Mouse (Mus musculus) kidney, adult 2 months (tissue): ENCODE measurements around the gene Pla2r1. TPM values are rescaled to one million over a fixed set of nuclear protein-coding genes. Genes with fewer than 3 reads are reported as not detected.

ENCODE experiments used
- DNase-seq: peaks from one replicate; pipeline ENCODE4 v3.0.0; 2021
- H3K27ac ChIP-seq: fragments of 200-500 bp; 2 replicates; pipeline ENCODE4 v1.5.1; 2012; ENCODE audit warnings: low read depth, low read length, control low read depth, inconsistent platforms; ENCODE audit not compliant: insufficient read depth
- H3K27me3 ChIP-seq: fragments of 200-500 bp; replicated peaks from 2 replicates; pipeline ENCODE4 v1.6.1; 2012; ENCODE audit warnings: mild to moderate bottlenecking, moderate library complexity, low read length, inconsistent platforms; ENCODE audit not compliant: control insufficient read depth, insufficient read depth
- H3K36me3 ChIP-seq: fragments of 200-500 bp; 2 replicates; pipeline ENCODE4 v1.6.1; 2012; ENCODE audit warnings: mild to moderate bottlenecking, moderate library complexity, low read length, inconsistent platforms; ENCODE audit not compliant: control insufficient read depth, insufficient read depth
- H3K4me1 ChIP-seq: fragments of 200-500 bp; 2 replicates; pipeline ENCODE4 v1.6.1; 2011; ENCODE audit warnings: low read length; ENCODE audit not compliant: control insufficient read depth, insufficient read depth
- H3K4me3 ChIP-seq: fragments of 200-500 bp; 2 replicates; pipeline ENCODE4 v1.5.1; 2011; ENCODE audit warnings: mild to moderate bottlenecking, low read depth, low read length, control low read depth; ENCODE audit not compliant: insufficient read depth
- CTCF ChIP-seq: fragments of 200-500 bp; conservative IDR thresholded peaks from 2 replicates; pipeline ENCODE4 v1.5.1; 2011; ENCODE audit warnings: low read depth, mild to moderate bottlenecking, control low read depth, low read length, moderate library complexity, mixed read lengths; ENCODE audit not compliant: insufficient read depth, insufficient read length
- POLR2A ChIP-seq: fragments of 200-500 bp; IDR thresholded peaks from one replicate; pipeline ENCODE4 v1.6.1; 2011; ENCODE audit warnings: low read depth, low read length, control low read depth
- WGBS: fragments of 180-500 bp; shearing (Covaris S2); methylation state at CpG from one replicate; pipeline ENCODE4 v1.1.7; 2018; 5-methylcytosine and 5-hydroxymethylcytosine counted together
- polyA plus RNA-seq: library from polyadenylated mRNA; depleted of rRNA; stranded (reverse); fragments of >200 nt; gene quantifications from 2 replicates; pipeline ENCODE4 v1.2.3, GENCODE M21; 2012; rRNA removed

Gene Pla2r1
- polyA plus RNA-seq, 1 experiment: 4.8 TPM

GRCm38 (mm10) chr2:60369454-60369853 lies 183.7 kb downstream of the Pla2r1 start:
- DNase-seq: no peak
- no peak for TF ChIP-seq POLR2A
- Histone ChIP-seq H3K27me3 (no peaks in the 10 kb centered on the region), H3K4me1 (no peaks in the 10 kb centered on the region), H3K4me3 (no peak overlapping the region), H3K36me3 (no peaks in the 10 kb centered on the region), H3K27ac (no peak overlapping the region)
- 90% methylated on average over 4 of the region's 4 CpGs for WGBS

- H3K36me3 ChIP-seq: no peaks in the 10 kb centered on the region
- no peak for DNase-seq
- H3K4me1 ChIP-seq: no peaks in the 10 kb centered on the region
- no peak overlapping the region for H3K4me3 ChIP-seq
- 87% methylated on average over 7 of the region's 7 CpGs for WGBS
- no peak for TF ChIP-seq CTCF
- TF ChIP-seq POLR2A: no peak
- H3K27ac ChIP-seq: no peak overlapping the region
- no peaks in the 10 kb centered on the region for H3K27me3 ChIP-seq
Measured at GRCm38 (mm10) chr2:60367871-60368270, 185.2 kb downstream of the Pla2r1 start.

Other genes with a start within 250 kb of the Pla2r1 start
- gene Ly75, start 170.0 kb downstream of the Pla2r1 start, polyA plus RNA-seq: 0.41 and 0.72 TPM in 2 replicates
- gene Itgb6, start 169.3 kb upstream of the Pla2r1 start, polyA plus RNA-seq: 55.8 and 74.0 TPM in 2 replicates